ENCODE assay signal across 8 mouse cellular contexts in genomic region chr5:118036888-118037797, GRCm38 (mm10). TPM values are rescaled to one million over a fixed set of nuclear protein-coding genes. Genes with fewer than 3 reads are reported as not detected.
DNase-seq lines count a peak whose midpoint lies in the region; ATAC-seq and TF ChIP-seq lines count a peak whose summit lies in the region.

No protein-coding gene starts in this region.

- H3K9me3 ChIP-seq in kidney, embryonic 16.5 days (ENCODE audit: low read length) = peaks cover 4% of the 10 kb centered on the region; the same call in 1 of the 2 replicates
- H3K9me3 ChIP-seq in E14TG2a.4 (ENCODE audit: low read length) = peaks cover 10% of the 10 kb centered on the region

- DNase-seq in kidney, postnatal 14 days = no peak
- peak; percentile 60 to 64 for DNase-seq in cerebellum, postnatal 25 days
- DNase-seq in left cerebral cortex, postnatal 36 days (ENCODE audit: low spot score in 2 of 2) = peak; percentile 58
- no peak for DNase-seq in adrenal gland, adult 8-10 months
- DNase-seq in ovary, postnatal 14 days (ENCODE audit: low spot score) = no peak
- no peak for DNase-seq in layer of hippocampus, postnatal 10 days (ENCODE audit: low spot score in 2 of 2)

- H3K4me1 ChIP-seq in kidney, embryonic 16.5 days (ENCODE audit: insufficient read depth, low read length) = peaks cover 12% of the 10 kb centered on the region
- peaks cover 67% of the 10 kb centered on the region for H3K4me1 ChIP-seq in E14TG2a.4 (replicated peaks; ENCODE audit: low read depth, low read length)

- no peak overlapping the region for H3K4me3 ChIP-seq in kidney, embryonic 16.5 days (ENCODE audit: low read length)
- H3K4me3 ChIP-seq in E14TG2a.4 (replicated peaks; ENCODE audit: low read length) = peak overlapping the region; percentile 67

- H3K36me3 ChIP-seq in kidney, embryonic 16.5 days (ENCODE audit: insufficient read depth, low read length) = no peaks in the 10 kb centered on the region
- no peaks in the 10 kb centered on the region for H3K36me3 ChIP-seq in E14TG2a.4 (ENCODE audit: insufficient read depth, low read length)

- no peaks in the 10 kb centered on the region for H3K27me3 ChIP-seq in kidney, embryonic 16.5 days (ENCODE audit: insufficient read depth, low read length)
- H3K27me3 ChIP-seq in E14TG2a.4 (ENCODE audit: insufficient read depth, low read length) = no peaks in the 10 kb centered on the region

- 0 out of 2 replicates have a peak overlapping the region, but pooled peaks have one; percentile 54 for H3K9ac ChIP-seq in kidney, embryonic 16.5 days (replicated peaks; ENCODE audit: low read length)

- H3K27ac ChIP-seq in kidney, embryonic 16.5 days (ENCODE audit: low read length) = no peak overlapping the region

- peak overlapping the region; percentile 32 for H3K4me2 ChIP-seq in kidney, embryonic 16.5 days (replicated peaks; ENCODE audit: low read depth, low read length)

- intact Hi-C loops in left cerebral cortex, postnatal 36 days (cut with DNase I) = loop anchor here (1.0 kb wide), 1 partner anchor 8 kb away; no protein-coding TSS in a partner anchor

- TF ChIP-seq CTCF in E14TG2a.4 (conservative IDR thresholded peaks at IDR 0.05; ENCODE audit: low read length) = no peak

- WGBS in kidney, embryonic 16.5 days = 43% methylated on average over 25 of the region's 25 CpGs

- ATAC-seq in kidney, embryonic 16.5 days (ENCODE audit: low FRiP score, low TSS enrichment) = no peak; the same call in 1 of the 2 replicates

RNA-seq across cellular contexts. Expression of gene Tesc, which starts 9.6 kb away (rescaled TPM):
- polyA plus RNA-seq in kidney, embryonic 16.5 days (2015; fragmentation: Nextera tagmentation; extraction: Ambion mirVana) = 20.9 and 23.9 TPM in 2 replicates
- 10 to 100 TPM; 83.4 to 97.3 TPM for total RNA-seq in left cerebral cortex, postnatal 36 days (2021)
- 100 to 1,000 TPM; 229 to 287 (median 252) TPM for total RNA-seq in adrenal gland, adult 8-10 months (2022)
- 10 to 100 TPM; 41.3 to 42.2 TPM for total RNA-seq in layer of hippocampus, postnatal 10 days (2021)

Comparison
In these comparisons a context has a peak if more than half of its experiments do, and no peak if none do; other contexts are left out.
1. DNase-seq: peak in cerebellum, postnatal 25 days (2 of 2) and left cerebral cortex, postnatal 36 days (2 of 2); none in kidney, postnatal 14 days (single experiment), adrenal gland, adult 8-10 months (single experiment), ovary, postnatal 14 days (single experiment) and layer of hippocampus, postnatal 10 days (0 of 2).